Mouse (Mus musculus): ENCODE measurements around the gene Trim59. TPM values are rescaled to one million over a fixed set of nuclear protein-coding genes. Genes with fewer than 3 reads are reported as not detected.

Trim59 gene
- polyA plus RNA-seq, 1 experiment from 2014 or later: 38.2 TPM

GRCm38 (mm10) chr3:69046509-69046908, 2.0 kb upstream of the Trim59 start:
- H3K4me1 ChIP-seq (replicated peaks; ENCODE audit: control insufficient read depth, insufficient read depth, low read length): peaks cover 9% of the 10 kb centered on the region; the same call in 1 of the 2 replicates
- no peak overlapping the region for H3K9ac ChIP-seq
- H3K4me2 ChIP-seq (replicated peaks): no peak overlapping the region
- WGBS: 82% methylated on average over 4 of the region's 4 CpGs
- H3K9me3 ChIP-seq (ENCODE audit: control insufficient read depth, low read length): no peaks in the 10 kb centered on the region
- H3K4me3 ChIP-seq (replicated peaks; ENCODE audit: low read length): no peak overlapping the region
- DNase-seq (ENCODE audit: low spot score): no peak
- no peak for ATAC-seq (ENCODE audit: low FRiP score)
- peaks cover 4% of the 10 kb centered on the region; the same call in 1 of the 2 replicates for H3K36me3 ChIP-seq (replicated peaks; ENCODE audit: control insufficient read depth, insufficient read depth)
- H3K27ac ChIP-seq: no peak overlapping the region
- no peaks in the 10 kb centered on the region for H3K27me3 ChIP-seq (ENCODE audit: control insufficient read depth, insufficient read depth, low read length)

- Histone ChIP-seq H3K4me1 (replicated peaks; ENCODE audit: control insufficient read depth, insufficient read depth, low read length) (peaks cover 16% of the 10 kb centered on the region; the same call in 1 of the 2 replicates), H3K9me3 (ENCODE audit: control insufficient read depth, low read length) (no peaks in the 10 kb centered on the region), H3K36me3 (replicated peaks; ENCODE audit: control insufficient read depth, insufficient read depth) (peaks cover 9% of the 10 kb centered on the region; the same call in 1 of the 2 replicates), H3K4me3 (replicated peaks; ENCODE audit: low read length) (peak overlapping the region; percentile 64), H3K9ac (peak overlapping the region; percentile 78), H3K27me3 (ENCODE audit: control insufficient read depth, insufficient read depth, low read length) (no peaks in the 10 kb centered on the region), H3K4me2 (replicated peaks) (peak overlapping the region; percentile 87), H3K27ac (no peak overlapping the region)
- 20% methylated on average over 13 of the region's 13 CpGs for WGBS
- ATAC-seq (ENCODE audit: low FRiP score) (no peak), DNase-seq (ENCODE audit: low spot score) (no peak)
These were observed 1.2 kb upstream of the Trim59 start for GRCm38 (mm10) chr3:69045750-69046149.

GRCm38 (mm10) chr3:69045400-69045703, 797 bp upstream of the Trim59 start:
- peak overlapping the region; percentile 64 for H3K4me3 ChIP-seq (replicated peaks; ENCODE audit: low read length)
- H3K27ac ChIP-seq: peak overlapping the region; percentile 91
- H3K4me2 ChIP-seq (replicated peaks): peak overlapping the region; percentile 87
- ATAC-seq (ENCODE audit: low FRiP score) (peak; percentile 11), DNase-seq (ENCODE audit: low spot score) (no peak)
- 7% methylated on average over 9 of the region's 9 CpGs for WGBS
- H3K9me3 ChIP-seq (ENCODE audit: control insufficient read depth, low read length): no peaks in the 10 kb centered on the region
- H3K27me3 ChIP-seq (ENCODE audit: control insufficient read depth, insufficient read depth, low read length): no peaks in the 10 kb centered on the region
- peak overlapping the region; percentile 78 for H3K9ac ChIP-seq
- peaks cover 20% of the 10 kb centered on the region; the same call in 1 of the 2 replicates for H3K4me1 ChIP-seq (replicated peaks; ENCODE audit: control insufficient read depth, insufficient read depth, low read length)
- H3K36me3 ChIP-seq (replicated peaks; ENCODE audit: control insufficient read depth, insufficient read depth): peaks cover 13% of the 10 kb centered on the region; the same call in 1 of the 2 replicates

GRCm38 (mm10) chr3:69044167-69044591, 376 bp downstream of the Trim59 start:
- WGBS: under 1% methylated on average over 41 of the region's 42 CpGs
- Histone ChIP-seq H3K4me1 (replicated peaks; ENCODE audit: control insufficient read depth, insufficient read depth, low read length) (peaks cover 20% of the 10 kb centered on the region; the same call in 1 of the 2 replicates), H3K9me3 (ENCODE audit: control insufficient read depth, low read length) (no peaks in the 10 kb centered on the region), H3K36me3 (replicated peaks; ENCODE audit: control insufficient read depth, insufficient read depth) (peaks cover 16% of the 10 kb centered on the region; the same call in 1 of the 2 replicates), H3K4me3 (replicated peaks; ENCODE audit: low read length) (peak overlapping the region; percentile 64), H3K9ac (peak overlapping the region; percentile 78), H3K4me2 (replicated peaks) (peak overlapping the region; percentile 87), H3K27ac (peak overlapping the region; percentile 91), H3K27me3 (ENCODE audit: control insufficient read depth, insufficient read depth, low read length) (no peaks in the 10 kb centered on the region)
- ATAC-seq (ENCODE audit: low FRiP score) (peak; percentile 71), DNase-seq (ENCODE audit: low spot score) (peak; percentile 40)

DNA sequence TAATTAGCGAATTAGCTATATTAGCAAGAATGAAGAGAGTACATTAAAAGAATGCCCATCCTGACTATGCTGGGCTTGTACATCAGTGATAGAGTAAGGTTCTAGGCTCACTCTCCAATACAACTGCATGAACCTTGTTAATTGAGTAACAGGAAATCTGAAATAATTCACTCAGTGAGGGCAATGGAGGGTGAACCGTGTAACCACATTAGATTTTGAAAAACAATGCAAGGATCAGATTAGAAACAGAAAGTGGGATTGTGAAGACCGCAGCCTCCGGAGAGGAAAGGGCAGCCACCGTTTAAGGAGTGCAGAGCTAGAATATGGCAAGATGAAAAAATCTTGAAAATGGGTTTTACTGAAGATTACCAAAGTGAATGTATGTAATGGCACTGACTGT, 3.3 kb downstream of the Trim59 start:
- peaks cover 20% of the 10 kb centered on the region; the same call in 1 of the 2 replicates for H3K4me1 ChIP-seq (replicated peaks; ENCODE audit: control insufficient read depth, insufficient read depth, low read length)
- ATAC-seq (ENCODE audit: low FRiP score) (no peak), DNase-seq (ENCODE audit: low spot score) (no peak)
- H3K9ac ChIP-seq: no peak overlapping the region
- no peak overlapping the region for H3K27ac ChIP-seq
- no peak overlapping the region for H3K4me2 ChIP-seq (replicated peaks)
- WGBS: 66% methylated on average over 5 of the region's 5 CpGs
- H3K36me3 ChIP-seq (replicated peaks; ENCODE audit: control insufficient read depth, insufficient read depth): peaks cover 32% of the 10 kb centered on the region; the same call in 1 of the 2 replicates
- no peaks in the 10 kb centered on the region for H3K9me3 ChIP-seq (ENCODE audit: control insufficient read depth, low read length)
- H3K4me3 ChIP-seq (replicated peaks; ENCODE audit: low read length): no peak overlapping the region
- H3K27me3 ChIP-seq (ENCODE audit: control insufficient read depth, insufficient read depth, low read length): no peaks in the 10 kb centered on the region

GRCm38 (mm10) chr3:69040105-69040504, 4.5 kb downstream of the Trim59 start:
- peaks cover 42% of the 10 kb centered on the region for H3K36me3 ChIP-seq (replicated peaks; ENCODE audit: control insufficient read depth, insufficient read depth)
- H3K9me3 ChIP-seq (ENCODE audit: control insufficient read depth, low read length): no peaks in the 10 kb centered on the region
- no peak overlapping the region for H3K4me3 ChIP-seq (replicated peaks; ENCODE audit: low read length)
- no peaks in the 10 kb centered on the region for H3K27me3 ChIP-seq (ENCODE audit: control insufficient read depth, insufficient read depth, low read length)
- peaks cover 20% of the 10 kb centered on the region; the same call in 1 of the 2 replicates for H3K4me1 ChIP-seq (replicated peaks; ENCODE audit: control insufficient read depth, insufficient read depth, low read length)
- WGBS: 82% methylated on average over 2 of the region's 2 CpGs
- no peak overlapping the region for H3K4me2 ChIP-seq (replicated peaks)
- no peak for ATAC-seq (ENCODE audit: low FRiP score)
- H3K27ac ChIP-seq: no peak overlapping the region
- no peak overlapping the region for H3K9ac ChIP-seq
- DNase-seq (ENCODE audit: low spot score): no peak

GRCm38 (mm10) chr3:69026133-69026783, 18.3 kb downstream of the Trim59 start:
- WGBS: 94% methylated on average over 1 of the region's 1 CpGs
- peaks cover 27% of the 10 kb centered on the region for H3K36me3 ChIP-seq (replicated peaks; ENCODE audit: control insufficient read depth, insufficient read depth)
- no peak overlapping the region for H3K27ac ChIP-seq
- no peaks in the 10 kb centered on the region for H3K27me3 ChIP-seq (ENCODE audit: control insufficient read depth, insufficient read depth, low read length)
- DNase-seq (ENCODE audit: low spot score) (no peak), ATAC-seq (ENCODE audit: low FRiP score) (no peak)
- H3K9ac ChIP-seq: no peak overlapping the region
- no peak overlapping the region for H3K4me2 ChIP-seq (replicated peaks)
- H3K4me3 ChIP-seq (replicated peaks; ENCODE audit: low read length): no peak overlapping the region
- no peaks in the 10 kb centered on the region for H3K9me3 ChIP-seq (ENCODE audit: control insufficient read depth, low read length)
- no peaks in the 10 kb centered on the region for H3K4me1 ChIP-seq (replicated peaks; ENCODE audit: control insufficient read depth, insufficient read depth, low read length)

DNA sequence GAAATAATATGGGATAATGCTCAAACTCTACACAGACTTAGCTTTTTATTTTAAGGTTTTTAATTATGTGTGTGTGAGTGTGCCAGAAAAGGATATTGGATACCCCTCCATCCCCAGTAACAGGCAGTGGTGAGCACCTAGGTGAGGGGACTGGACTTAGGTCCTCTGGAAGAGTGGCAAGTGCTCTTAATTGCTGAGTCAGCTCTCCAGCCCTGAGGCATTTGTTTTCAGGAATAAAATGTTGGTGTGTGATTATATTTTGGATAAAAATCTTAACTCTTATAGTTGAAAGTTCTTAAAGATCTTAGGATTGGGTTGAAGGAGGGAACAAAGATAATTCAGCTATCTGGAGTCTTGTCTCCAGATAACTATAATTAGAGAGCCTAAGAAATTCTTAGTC, 23.8 kb downstream of the Trim59 start:
- Histone ChIP-seq H3K27ac (no peak overlapping the region), H3K9ac (no peak overlapping the region), H3K4me2 (replicated peaks) (no peak overlapping the region), H3K4me3 (replicated peaks; ENCODE audit: low read length) (no peak overlapping the region), H3K4me1 (replicated peaks; ENCODE audit: control insufficient read depth, insufficient read depth, low read length) (no peaks in the 10 kb centered on the region), H3K9me3 (ENCODE audit: control insufficient read depth, low read length) (no peaks in the 10 kb centered on the region), H3K36me3 (replicated peaks; ENCODE audit: control insufficient read depth, insufficient read depth) (peaks cover 37% of the 10 kb centered on the region), H3K27me3 (ENCODE audit: control insufficient read depth, insufficient read depth, low read length) (no peaks in the 10 kb centered on the region)
- ATAC-seq (ENCODE audit: low FRiP score) (no peak), DNase-seq (ENCODE audit: low spot score) (no peak)

DNA sequence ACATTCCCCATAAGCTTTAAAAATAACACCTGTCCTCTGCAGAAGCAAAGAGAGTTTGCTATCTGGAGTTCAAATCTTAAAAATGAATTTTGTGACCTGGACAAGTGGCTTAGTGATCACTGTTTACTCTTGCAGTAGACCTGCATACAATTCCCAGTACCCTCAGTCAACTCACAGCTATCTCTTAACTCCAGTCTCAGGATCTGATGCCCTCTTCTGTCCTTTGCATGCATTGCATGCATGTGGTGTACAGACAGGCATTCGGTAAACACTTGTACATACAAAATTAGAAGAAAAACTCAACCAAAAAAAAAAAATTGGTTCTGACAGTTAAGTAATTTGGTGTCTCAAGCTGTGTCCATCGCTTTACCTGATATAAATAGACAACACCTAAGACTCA, 24.3 kb downstream of the Trim59 start:
- Histone ChIP-seq H3K36me3 (replicated peaks; ENCODE audit: control insufficient read depth, insufficient read depth) (peaks cover 37% of the 10 kb centered on the region), H3K9ac (no peak overlapping the region), H3K27me3 (ENCODE audit: control insufficient read depth, insufficient read depth, low read length) (no peaks in the 10 kb centered on the region), H3K4me1 (replicated peaks; ENCODE audit: control insufficient read depth, insufficient read depth, low read length) (no peaks in the 10 kb centered on the region), H3K27ac (no peak overlapping the region), H3K4me2 (replicated peaks) (no peak overlapping the region), H3K4me3 (replicated peaks; ENCODE audit: low read length) (no peak overlapping the region), H3K9me3 (ENCODE audit: control insufficient read depth, low read length) (no peaks in the 10 kb centered on the region)
- no peak for ATAC-seq (ENCODE audit: low FRiP score)
- no peak for DNase-seq (ENCODE audit: low spot score)
- 98% methylated on average over 2 of the region's 2 CpGs for WGBS

Measured in hindbrain, embryonic 14.5 days (tissue).